Mouse (Mus musculus) left cerebral cortex, postnatal 4 days (tissue): ENCODE data around the gene Acap2. TPM values are rescaled to one million over a fixed set of nuclear protein-coding genes. Genes with fewer than 3 reads are reported as not detected.

Source experiments
- DNase-seq: peaks from one replicate; pipeline ENCODE4 v3.0.0-alpha.2; 2022
- intact Hi-C: fragments of 180-260 bp; cut with DNase I; formaldehyde crosslinking; loops from one replicate; pipeline ENCODE4 v1.15.1; 2025
- total RNA-seq, 2 experiments: library from RNA; stranded (reverse); gene quantifications; 2 replicates each; pipeline ENCODE4 v1.2.3; 2021

The Acap2 gene
- total RNA-seq, 2 experiments from 2014 or later = 55.7 to 55.8 TPM

GRCm38 (mm10) chr16:31059730-31060129, 141.3 kb downstream of the Acap2 start:
- no peak for DNase-seq
- intact Hi-C loops = no loop called here

GRCm38 (mm10) chr16:31052812-31053211, 148.2 kb downstream of the Acap2 start:
- intact Hi-C loops = no loop called here
- no peak for DNase-seq

GRCm38 (mm10) chr16:31052177-31052726, 148.8 kb downstream of the Acap2 start:
- no peak for DNase-seq
- intact Hi-C loops = no loop called here

GRCm38 (mm10) chr16:31050701-31051100, 150.3 kb downstream of the Acap2 start:
- intact Hi-C loops = no loop called here
- DNase-seq = no peak

- no peak for DNase-seq
- intact Hi-C loops = no loop called here
Observed at GRCm38 (mm10) chr16:31048194-31048593, 152.9 kb downstream of the Acap2 start.

GRCm38 (mm10) chr16:31047186-31047898, 153.7 kb downstream of the Acap2 start:
- no peak for DNase-seq
- intact Hi-C loops = no loop called here

GRCm38 (mm10) chr16:31046217-31046659, 154.8 kb downstream of the Acap2 start:
- intact Hi-C loops = no loop called here
- DNase-seq = no peak

- intact Hi-C loops = no loop called here
- DNase-seq = no peak
Observed at GRCm38 (mm10) chr16:31045211-31045610, 155.8 kb downstream of the Acap2 start.

- intact Hi-C loops = no loop called here
- no peak for DNase-seq
Observed at GRCm38 (mm10) chr16:31043136-31043535, 157.9 kb downstream of the Acap2 start.

Other genes starting within 250 kb of the Acap2 start
- gene Xxylt1, start 119.8 kb downstream of the Acap2 start, total RNA-seq = 10 to 100 TPM; 19.7 to 22.7 TPM
- gene Ppp1r2, start 74.0 kb upstream of the Acap2 start, total RNA-seq = 10 to 100 TPM; 59.1 to 59.2 TPM
- gene Apod, start 113.6 kb upstream of the Acap2 start, total RNA-seq = 10 to 100 TPM; 30.6 to 35.9 TPM
- gene Bdh1, start 221.0 kb upstream of the Acap2 start, total RNA-seq = 100 to 1,000 TPM; 259 to 272 TPM